Mouse (Mus musculus) kidney, adult 2 months (tissue): ENCODE measurements around the gene Nid1. TPM values are rescaled to one million over a fixed set of nuclear protein-coding genes. Genes with fewer than 3 reads are reported as not detected.
"Not testable (repeated sequence)": the region's sequence is repeated elsewhere in the genome, so short reads cannot be mapped to it uniquely, and the experiment has no call there.

Experiments
- DNase-seq: peaks from one replicate; pipeline ENCODE4 v3.0.0; 2021
- H3K27ac ChIP-seq: fragments of 200-500 bp; 2 replicates; pipeline ENCODE4 v1.5.1; 2012; ENCODE audit warnings: low read depth, low read length, control low read depth, inconsistent platforms; ENCODE audit not compliant: insufficient read depth
- H3K27me3 ChIP-seq: fragments of 200-500 bp; replicated peaks from 2 replicates; pipeline ENCODE4 v1.6.1; 2012; ENCODE audit warnings: mild to moderate bottlenecking, moderate library complexity, low read length, inconsistent platforms; ENCODE audit not compliant: control insufficient read depth, insufficient read depth
- H3K36me3 ChIP-seq: fragments of 200-500 bp; 2 replicates; pipeline ENCODE4 v1.6.1; 2012; ENCODE audit warnings: mild to moderate bottlenecking, moderate library complexity, low read length, inconsistent platforms; ENCODE audit not compliant: control insufficient read depth, insufficient read depth
- H3K4me1 ChIP-seq: fragments of 200-500 bp; 2 replicates; pipeline ENCODE4 v1.6.1; 2011; ENCODE audit warnings: low read length; ENCODE audit not compliant: control insufficient read depth, insufficient read depth
- H3K4me3 ChIP-seq: fragments of 200-500 bp; 2 replicates; pipeline ENCODE4 v1.5.1; 2011; ENCODE audit warnings: mild to moderate bottlenecking, low read depth, low read length, control low read depth; ENCODE audit not compliant: insufficient read depth
- CTCF ChIP-seq: fragments of 200-500 bp; conservative IDR thresholded peaks from 2 replicates; pipeline ENCODE4 v1.5.1; 2011; ENCODE audit warnings: low read depth, mild to moderate bottlenecking, control low read depth, low read length, moderate library complexity, mixed read lengths; ENCODE audit not compliant: insufficient read depth, insufficient read length
- POLR2A ChIP-seq: fragments of 200-500 bp; IDR thresholded peaks from one replicate; pipeline ENCODE4 v1.6.1; 2011; ENCODE audit warnings: low read depth, low read length, control low read depth
- WGBS: fragments of 180-500 bp; shearing (Covaris S2); methylation state at CpG from one replicate; pipeline ENCODE4 v1.1.7; 2018; 5-methylcytosine and 5-hydroxymethylcytosine counted together
- polyA plus RNA-seq: library from polyadenylated mRNA; depleted of rRNA; stranded (reverse); fragments of >200 nt; gene quantifications from 2 replicates; pipeline ENCODE4 v1.2.3, GENCODE M21; 2012

Gene Nid1
- polyA plus RNA-seq, 1 experiment = 64.6 TPM

GRCm38 (mm10) chr13:13529115-13529542, 91.8 kb downstream of the Nid1 start:
- 48% methylated on average over 11 of the region's 11 CpGs for WGBS
- peak; percentile 19 for DNase-seq
- TF ChIP-seq CTCF = no peak
- TF ChIP-seq POLR2A = no peak
- H3K4me3 ChIP-seq = no peak overlapping the region
- H3K27ac ChIP-seq = no peak overlapping the region
- no peaks in the 10 kb centered on the region; the same call in 1 of the 2 replicates for H3K4me1 ChIP-seq
- H3K36me3 ChIP-seq = no peaks in the 10 kb centered on the region
- H3K27me3 ChIP-seq = no peaks in the 10 kb centered on the region

GRCm38 (mm10) chr13:13530913-13531312, 93.6 kb downstream of the Nid1 start:
- 83% methylated on average over 4 of the region's 4 CpGs for WGBS
- H3K4me1 ChIP-seq = no peaks in the 10 kb centered on the region
- no peak overlapping the region for H3K27ac ChIP-seq
- no peak for DNase-seq
- no peaks in the 10 kb centered on the region for H3K36me3 ChIP-seq
- H3K4me3 ChIP-seq = no peak overlapping the region
- TF ChIP-seq CTCF = no peak
- TF ChIP-seq POLR2A = no peak
- H3K27me3 ChIP-seq = no peaks in the 10 kb centered on the region

GRCm38 (mm10) chr13:13531923-13532322, 94.6 kb downstream of the Nid1 start:
- WGBS = 89% methylated on average over 7 of the region's 7 CpGs
- H3K27me3 ChIP-seq = no peaks in the 10 kb centered on the region
- H3K4me1 ChIP-seq = no peaks in the 10 kb centered on the region
- no peak for DNase-seq
- no peaks in the 10 kb centered on the region for H3K36me3 ChIP-seq
- no peak for TF ChIP-seq CTCF
- TF ChIP-seq POLR2A = no peak
- H3K4me3 ChIP-seq = no peak overlapping the region
- no peak overlapping the region for H3K27ac ChIP-seq

- no peaks in the 10 kb centered on the region for H3K27me3 ChIP-seq
- 92% methylated on average over 2 of the region's 2 CpGs for WGBS
- no peak overlapping the region for H3K4me3 ChIP-seq
- no peak for DNase-seq
- TF ChIP-seq POLR2A = no peak
- no peak for TF ChIP-seq CTCF
- H3K36me3 ChIP-seq = no peaks in the 10 kb centered on the region
- no peaks in the 10 kb centered on the region for H3K4me1 ChIP-seq
- H3K27ac ChIP-seq = no peak overlapping the region
Measured at GRCm38 (mm10) chr13:13536555-13536954, 99.2 kb downstream of the Nid1 start.

GRCm38 (mm10) chr13:13537272-13538015, 100.1 kb downstream of the Nid1 start:
- TF ChIP-seq POLR2A (no peak), CTCF (no peak)
- H3K4me1 ChIP-seq = no peaks in the 10 kb centered on the region
- H3K4me3 ChIP-seq = no peak overlapping the region
- H3K27ac ChIP-seq = no peak overlapping the region
- DNase-seq = no peak
- H3K36me3 ChIP-seq = no peaks in the 10 kb centered on the region
- whole genome bisulfite sequencing = 85% methylated on average over 2 of the region's 2 CpGs
- H3K27me3 ChIP-seq = no peaks in the 10 kb centered on the region

- H3K4me3 ChIP-seq = no peak overlapping the region
- H3K36me3 ChIP-seq = no peaks in the 10 kb centered on the region
- no peaks in the 10 kb centered on the region for H3K4me1 ChIP-seq
- WGBS = 34% methylated on average over 4 of the region's 4 CpGs
- no peak for TF ChIP-seq POLR2A
- TF ChIP-seq CTCF = no peak
- H3K27ac ChIP-seq = no peak overlapping the region
- H3K27me3 ChIP-seq = no peaks in the 10 kb centered on the region
- peak; percentile 69 for DNase-seq
Measured at GRCm38 (mm10) chr13:13538585-13539300, 101.4 kb downstream of the Nid1 start.

GRCm38 (mm10) chr13:13543073-13543472, 105.7 kb downstream of the Nid1 start:
- H3K27me3 ChIP-seq, DNase-seq, H3K36me3 ChIP-seq, H3K27ac ChIP-seq, H3K4me1 ChIP-seq, H3K4me3 ChIP-seq: not testable (repeated sequence)
- WGBS = 94% methylated on average over 10 of the region's 10 CpGs
